Mouse (Mus musculus): Measurements from ENCODE around the gene Wdfy3.

The Wdfy3 gene

GRCm38 (mm10) chr5:101836221-101836620 is 233.5 kb downstream of the Wdfy3 start:
- no peak for DNase-seq (ENCODE audit: low spot score in 2 of 2)

GRCm38 (mm10) chr5:101833875-101834274 is 235.8 kb downstream of the Wdfy3 start:
- no peak for DNase-seq (ENCODE audit: low spot score in 2 of 2)

- no peak for DNase-seq (ENCODE audit: low spot score in 2 of 2)
These were observed 236.7 kb downstream of the Wdfy3 start for GRCm38 (mm10) chr5:101832991-101833390.

GRCm38 (mm10) chr5:101832042-101832441 is 237.7 kb downstream of the Wdfy3 start:
- DNase-seq (ENCODE audit: low spot score in 2 of 2), result no peak

DNA sequence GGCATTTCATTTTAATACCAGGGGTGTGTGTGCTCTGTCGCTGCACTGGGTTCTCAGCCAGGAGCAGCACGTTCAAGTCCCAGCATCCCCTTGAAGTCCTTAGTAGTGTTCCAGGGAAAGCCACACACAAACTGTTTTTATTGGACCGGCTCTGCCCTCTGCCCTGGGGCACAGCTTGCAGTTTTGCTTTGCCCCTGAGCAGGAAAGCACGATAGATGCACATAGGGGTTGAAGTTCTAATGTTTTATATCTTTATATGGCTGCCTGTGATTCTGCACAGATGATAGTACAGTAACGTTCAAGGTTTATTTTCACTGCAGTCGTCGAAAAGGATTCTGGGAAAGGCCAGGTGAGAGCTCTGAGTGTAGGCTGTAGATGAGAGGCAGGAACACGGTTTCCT is 239.5 kb downstream of the Wdfy3 start:
- DNase-seq (ENCODE audit: low spot score in 2 of 2), result no peak

DNA sequence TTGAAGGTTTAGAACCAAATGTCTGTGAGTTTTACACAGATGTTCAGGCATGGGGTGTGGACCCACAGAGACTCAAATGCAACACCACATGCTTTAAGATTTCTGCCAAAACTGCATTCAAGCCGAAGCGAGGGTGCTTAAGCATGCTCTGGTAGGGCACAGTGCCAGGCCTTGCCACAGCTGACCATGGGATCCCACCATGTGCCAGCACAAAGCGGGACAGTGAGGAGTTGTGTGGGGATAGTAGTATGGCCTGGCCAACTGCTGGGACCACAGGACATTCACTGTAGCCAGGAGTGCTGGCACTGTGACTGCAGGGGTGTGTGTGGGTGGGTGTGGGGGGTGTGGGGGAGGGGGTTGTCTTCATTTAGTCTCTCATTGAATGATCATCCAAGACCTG is 240.8 kb downstream of the Wdfy3 start:
- peak in 1 of 2 experiments; percentile 21 for DNase-seq (ENCODE audit: low spot score in 2 of 2)

- no peak for DNase-seq (ENCODE audit: low spot score in 2 of 2)
These were observed 242.2 kb downstream of the Wdfy3 start for GRCm38 (mm10) chr5:101827477-101827876.

DNA sequence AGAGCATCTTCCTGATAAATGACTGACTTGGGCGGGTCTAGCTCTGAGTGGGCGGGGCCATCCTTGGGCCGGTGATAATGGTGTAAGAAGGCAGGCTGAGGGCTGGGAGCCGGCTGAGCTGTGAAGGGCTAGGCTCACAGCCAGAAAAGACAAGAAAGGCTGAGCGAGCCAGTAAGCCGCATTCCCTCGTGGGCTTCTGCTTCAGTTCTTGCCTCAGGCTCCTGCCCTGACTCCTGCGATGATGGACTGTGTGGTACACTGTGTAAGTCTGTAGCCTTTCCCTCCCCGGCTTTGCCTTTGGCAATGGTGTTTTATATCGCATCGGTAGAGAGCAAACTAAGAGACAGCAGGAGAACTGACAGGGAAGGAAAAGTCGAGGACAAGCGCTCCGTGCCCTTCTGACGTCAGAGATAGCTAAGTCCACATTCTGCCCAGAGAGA is 243.2 kb downstream of the Wdfy3 start:
- peak in 1 of 2 experiments; percentile 33 for DNase-seq (ENCODE audit: low spot score in 2 of 2)

DNA sequence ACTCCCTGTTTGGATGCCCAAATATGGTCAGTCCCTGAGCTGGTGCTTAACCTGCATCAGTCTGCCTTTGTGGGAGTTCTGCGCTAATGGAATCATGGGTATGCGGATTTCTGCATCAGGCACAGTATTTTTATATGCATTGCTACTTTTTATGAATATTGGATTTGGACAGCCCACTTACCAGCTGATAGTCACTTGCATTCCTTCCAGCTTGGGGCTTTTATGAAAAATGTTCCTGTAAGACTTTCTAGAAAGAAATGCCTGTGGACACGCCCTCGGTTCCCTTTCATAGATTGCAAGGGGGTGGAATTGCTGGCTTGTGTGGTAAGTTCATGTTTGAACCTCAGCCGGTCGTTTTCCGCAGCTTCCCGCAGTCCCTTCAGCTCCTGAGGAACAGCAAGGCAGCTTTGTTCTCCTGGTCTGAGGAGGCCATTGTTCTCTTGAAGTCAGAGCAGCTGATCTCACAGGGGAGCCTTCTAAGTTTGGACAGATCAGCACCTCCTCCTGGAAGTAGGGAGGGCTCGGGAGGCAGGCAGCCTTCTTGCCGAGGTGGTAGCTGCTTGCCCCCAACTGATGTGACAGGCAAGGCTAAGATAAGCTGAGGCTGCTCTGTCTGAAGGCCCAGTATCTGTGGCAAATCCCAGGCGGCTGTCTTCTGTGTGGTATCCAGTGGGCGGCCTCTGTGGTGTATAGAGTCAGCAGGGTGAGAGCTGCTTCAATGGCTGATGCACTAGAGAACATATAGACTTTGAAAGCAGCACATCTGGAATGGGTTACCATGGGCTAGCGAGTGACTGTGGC is 244.4 kb downstream of the Wdfy3 start:
- DNase-seq (ENCODE audit: low spot score in 2 of 2), result no peak

DNA sequence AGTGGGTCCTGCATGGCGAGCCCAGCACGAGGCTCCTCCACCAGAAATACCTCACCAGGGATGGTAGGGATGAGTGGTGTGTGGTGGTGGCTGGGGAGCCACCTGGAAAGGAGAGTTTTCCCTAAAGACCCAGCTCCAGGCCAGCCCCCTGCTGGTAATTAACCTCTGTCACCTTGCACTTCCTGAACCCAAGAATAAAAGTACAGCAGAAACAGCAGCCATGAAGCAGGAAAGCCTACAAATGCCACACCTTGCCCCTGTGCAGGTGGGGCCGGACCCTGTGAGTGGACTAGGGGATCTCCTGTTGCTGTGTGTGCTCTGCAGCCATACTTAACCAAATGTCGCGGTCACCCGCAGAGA is 247.4 kb downstream of the Wdfy3 start:
- DNase-seq (ENCODE audit: low spot score in 2 of 2), result no peak

DNA sequence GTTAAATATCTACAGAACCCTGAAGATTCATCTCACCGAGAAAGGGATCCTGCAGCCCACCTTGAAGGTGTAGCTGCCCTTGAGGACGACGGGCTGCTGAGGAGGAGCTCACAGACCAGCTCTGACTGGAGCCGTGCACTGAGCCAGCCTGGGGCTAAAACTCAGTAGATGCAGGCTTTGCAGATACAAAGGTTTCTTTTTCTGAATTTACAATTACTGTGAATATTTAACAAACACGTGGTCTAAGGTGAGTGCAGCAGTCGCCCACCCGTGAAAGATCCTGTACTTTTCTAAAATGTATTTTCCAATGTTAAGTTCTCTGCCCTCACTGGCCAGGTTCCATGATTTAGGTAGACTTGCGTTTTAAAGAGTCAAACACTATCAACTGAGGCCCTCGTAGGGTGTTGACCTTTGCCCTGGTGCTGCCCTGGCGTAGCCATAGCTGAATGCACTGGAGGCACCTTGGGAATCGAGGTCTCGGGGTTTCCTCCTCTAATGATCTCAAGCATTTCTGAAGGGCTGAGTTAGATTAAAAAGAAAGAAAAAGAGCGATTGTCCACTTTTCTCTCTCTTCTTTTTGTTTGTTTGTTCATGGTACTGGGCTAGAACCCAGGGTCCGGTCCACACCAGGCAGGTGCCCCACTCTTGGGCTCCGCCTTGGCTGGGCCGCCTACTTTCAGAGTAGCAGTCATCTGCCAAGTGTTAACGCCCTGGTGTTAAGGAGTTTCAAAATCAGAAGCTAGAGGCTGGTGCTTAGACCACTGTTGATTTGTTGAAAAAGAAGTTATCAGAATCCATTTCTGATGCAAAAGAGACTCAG is 248.0 kb downstream of the Wdfy3 start:
- no peak for DNase-seq (ENCODE audit: low spot score in 2 of 2)

DNA sequence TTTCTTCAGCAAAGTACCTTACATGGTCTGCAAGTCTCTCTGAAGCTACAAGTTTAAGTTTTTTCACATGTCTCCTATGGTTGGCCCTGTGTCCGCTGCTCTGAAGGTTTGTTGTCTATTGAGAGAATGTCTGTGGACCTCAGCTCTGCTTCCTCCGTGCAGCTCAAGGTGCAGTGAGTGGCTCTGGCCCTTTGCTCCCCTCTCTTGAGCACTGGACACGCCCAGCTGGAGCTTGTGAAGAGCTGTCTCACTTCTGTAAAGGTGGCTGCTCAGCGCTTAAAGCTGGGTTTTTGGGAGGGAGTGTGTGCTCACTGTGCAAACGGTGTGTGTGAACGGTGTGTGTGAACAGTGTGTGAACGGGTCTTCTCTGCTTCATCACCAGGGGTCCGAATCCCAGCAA is 248.7 kb downstream of the Wdfy3 start:
- DNase-seq (ENCODE audit: low spot score in 2 of 2), result no peak

DNA sequence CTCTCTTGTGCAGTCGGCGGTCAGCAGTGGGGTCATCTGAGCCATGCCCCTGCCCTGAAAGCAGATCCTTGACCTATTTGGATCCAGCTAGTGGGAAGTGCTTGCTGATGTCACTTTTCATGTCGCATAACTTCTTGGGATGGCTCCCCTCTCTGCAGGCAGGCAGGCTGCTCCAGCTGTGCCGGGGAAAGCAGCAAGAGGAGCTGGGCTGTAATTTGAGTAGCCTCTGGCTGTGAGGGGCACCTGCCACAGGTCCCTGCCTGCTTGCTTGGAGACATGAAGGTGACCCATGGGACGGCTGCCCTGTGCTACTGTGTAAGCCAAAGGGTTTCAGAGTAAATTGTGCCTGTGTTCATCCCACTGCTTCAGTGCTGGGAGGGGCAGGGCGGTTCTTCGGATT is 249.9 kb downstream of the Wdfy3 start:
- no peak for DNase-seq (ENCODE audit: low spot score in 2 of 2)

DNA sequence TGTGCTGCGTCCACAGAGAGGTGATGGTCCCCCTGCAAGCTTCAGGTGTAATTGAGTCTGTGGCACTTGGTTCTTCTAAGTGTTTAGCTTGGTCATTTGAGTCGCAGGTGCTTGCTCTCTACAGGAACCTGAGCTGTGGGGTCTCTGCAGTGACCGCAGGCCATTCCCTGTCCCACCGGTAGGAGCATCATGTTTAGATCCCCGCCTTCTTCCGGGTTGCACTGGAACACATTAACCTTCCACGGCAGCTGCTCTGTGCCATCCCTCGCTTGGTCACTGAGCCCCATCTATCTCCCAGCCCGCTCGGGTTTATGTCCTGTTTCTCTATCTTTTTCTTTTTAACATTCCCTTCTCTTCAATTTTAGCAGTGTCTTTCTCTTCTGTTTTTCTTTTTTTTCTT is 250.5 kb downstream of the Wdfy3 start:
- DNase-seq (ENCODE audit: low spot score in 2 of 2), result no peak

GRCm38 (mm10) chr5:101816822-101817221 is 252.9 kb downstream of the Wdfy3 start:
- DNase-seq (ENCODE audit: low spot score in 2 of 2), result no peak

- no peak for DNase-seq (ENCODE audit: low spot score in 2 of 2)
These were observed 258.2 kb downstream of the Wdfy3 start for GRCm38 (mm10) chr5:101811296-101812169.

DNA sequence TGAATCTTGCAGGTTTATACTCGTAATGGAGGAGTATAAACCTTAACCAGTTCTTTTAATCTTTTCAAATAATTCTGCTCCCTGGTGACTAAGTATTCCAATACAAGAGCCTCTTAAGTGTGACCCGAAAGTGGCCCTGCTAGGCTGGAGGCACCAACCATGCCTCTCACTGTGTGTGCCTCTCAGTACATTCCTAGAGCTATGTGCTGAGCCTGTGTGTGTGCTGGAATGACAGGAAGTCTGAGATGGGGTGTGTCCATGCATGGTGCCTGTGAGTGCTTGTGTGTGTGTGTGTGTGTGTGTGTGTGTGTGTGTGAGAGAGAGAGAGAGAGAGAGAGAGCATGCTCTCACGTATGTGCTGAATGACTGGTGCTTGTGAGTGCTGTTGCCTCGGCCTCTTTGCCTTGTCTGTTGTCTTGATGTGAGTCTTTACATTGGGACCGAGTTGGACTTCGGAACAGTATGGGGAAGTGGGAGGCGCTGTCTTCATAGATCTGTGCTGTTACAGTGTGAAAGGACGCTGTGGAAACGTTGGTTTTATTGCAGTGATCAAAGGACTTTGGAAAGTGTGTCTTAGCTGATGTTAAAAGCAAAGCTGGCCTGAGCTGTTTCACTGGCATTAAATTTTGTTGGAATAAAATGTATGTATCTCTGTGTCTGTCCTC is 267.2 kb downstream of the Wdfy3 start:
- DNase-seq (ENCODE audit: low spot score in 2 of 2), result no peak

GRCm38 (mm10) chr5:101801891-101802290 is 267.8 kb downstream of the Wdfy3 start:
- DNase-seq (ENCODE audit: low spot score in 2 of 2), result no peak

DNA sequence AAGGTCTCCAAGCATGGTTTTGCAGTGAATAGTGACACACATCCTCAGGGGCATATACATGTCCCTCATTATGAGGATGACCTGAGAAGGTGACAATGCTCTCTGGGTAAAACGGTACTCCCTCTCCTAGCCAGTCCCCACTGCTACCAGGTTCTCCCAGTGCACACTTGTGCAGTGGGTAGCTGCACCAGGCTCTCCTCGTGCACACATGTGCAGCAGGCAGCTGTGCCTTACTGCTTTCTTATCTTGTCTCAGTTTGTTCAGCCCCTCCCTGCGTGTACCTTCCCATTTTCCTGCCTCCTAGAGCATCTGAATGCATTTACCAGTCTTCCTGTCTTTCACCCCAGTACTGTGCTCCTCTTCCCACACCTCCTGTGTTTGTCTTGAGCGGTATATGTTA is 277.1 kb downstream of the Wdfy3 start:
- DNase-seq (ENCODE audit: low spot score in 2 of 2), result no peak

- DNase-seq (ENCODE audit: low spot score in 2 of 2), result no peak
These were observed 279.2 kb downstream of the Wdfy3 start for GRCm38 (mm10) chr5:101790560-101790959.

DNA sequence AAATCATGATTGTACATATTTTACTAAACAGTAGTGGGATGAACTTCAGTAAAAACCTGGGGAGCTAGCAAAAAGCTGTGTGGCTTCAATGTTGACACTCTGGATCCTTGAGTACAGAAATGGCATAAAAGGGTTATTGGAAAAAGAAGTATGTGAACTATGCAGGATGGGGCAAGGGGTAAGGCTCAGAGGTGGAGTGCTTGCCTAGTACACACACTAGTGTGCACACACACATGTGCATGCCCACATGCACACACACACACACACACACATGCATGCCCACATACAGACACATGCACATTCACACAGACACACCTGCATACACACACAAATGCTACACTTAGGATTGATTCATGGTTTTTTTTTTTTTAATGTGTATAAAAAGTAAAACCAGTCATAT is 280.0 kb downstream of the Wdfy3 start:
- DNase-seq (ENCODE audit: low spot score in 2 of 2), result no peak
